Mouse (Mus musculus) myocyte (in vitro differentiated cells): Measurements from ENCODE around the gene Dop1a. TPM values are rescaled to one million over a fixed set of nuclear protein-coding genes. Genes with fewer than 3 reads are reported as not detected.

Experiments used
- H3K27me3 ChIP-seq: one replicate; pipeline ENCODE4 v1.6.1; 2011; ENCODE audit not compliant: control insufficient read depth, insufficient read depth, insufficient read length
- H3K36me3 ChIP-seq: one replicate; pipeline ENCODE4 v1.6.1; 2011; ENCODE audit not compliant: control insufficient read depth, insufficient read depth
- H3K4me2 ChIP-seq: one replicate; pipeline ENCODE4 v1.6.1; 2011; ENCODE audit warnings: low read depth, control low read depth
- H3K4me3 ChIP-seq: one replicate; pipeline ENCODE4 v1.5.1; 2011; ENCODE audit warnings: mild to moderate bottlenecking, control low read depth, moderate library complexity
- H3K79me2 ChIP-seq: one replicate; pipeline ENCODE4 v1.6.1; 2011; ENCODE audit not compliant: control insufficient read depth, insufficient read depth
- H3ac ChIP-seq: one replicate; pipeline ENCODE4 v1.6.1; 2011; ENCODE audit not compliant: control insufficient read depth, insufficient read length
- CEBPB ChIP-seq: IDR thresholded peaks from 2 replicates; pipeline ENCODE4 v1.6.1; 2011; ENCODE audit warnings: mild to moderate bottlenecking, moderate library complexity; ENCODE audit not compliant: poor library complexity, insufficient read depth, severe bottlenecking
- E2F4 ChIP-seq: IDR thresholded peaks from one replicate; pipeline ENCODE4 v1.6.1; 2011; ENCODE audit warnings: mild to moderate bottlenecking, control low read depth, moderate library complexity; ENCODE audit not compliant: insufficient read depth
- MAX ChIP-seq: IDR thresholded peaks from one replicate; pipeline ENCODE4 v1.6.1; 2011; ENCODE audit warnings: low read depth, mild to moderate bottlenecking, control low read depth
- MYOD1 ChIP-seq, 3 experiments: IDR thresholded peaks; one replicate each; pipeline ENCODE4 v1.6.1; 2011; ENCODE audit warnings: control low read depth in 2 of 3, low read depth in 2 of 3, mild to moderate bottlenecking in 2 of 3, moderate library complexity in 1 of 3; ENCODE audit not compliant: insufficient read length in 2 of 3, control insufficient read depth in 1 of 3
- MYOG ChIP-seq, 3 experiments: IDR thresholded peaks; one replicate each; pipeline ENCODE4 v1.6.1; 2011; ENCODE audit warnings: control low read depth in 2 of 3, low read depth in 2 of 3, mild to moderate bottlenecking in 2 of 3; ENCODE audit not compliant: insufficient read length in 2 of 3, control insufficient read depth in 1 of 3, insufficient read depth in 1 of 3
- POLR2A ChIP-seq: IDR thresholded peaks from one replicate; pipeline ENCODE4 v1.6.1; 2011; ENCODE audit warnings: low read depth, mild to moderate bottlenecking, control low read depth, moderate library complexity; ENCODE audit not compliant: insufficient read length
- POLR2AphosphoS2 ChIP-seq: IDR thresholded peaks from one replicate; pipeline ENCODE4 v1.6.1; 2011; ENCODE audit warnings: low read depth, control low read depth; ENCODE audit not compliant: insufficient read length
- REST ChIP-seq: IDR thresholded peaks from one replicate; pipeline ENCODE4 v1.6.1; 2011; ENCODE audit warnings: mild to moderate bottlenecking, control low read depth, moderate library complexity; ENCODE audit not compliant: insufficient read depth, insufficient read length
- SRF ChIP-seq: IDR thresholded peaks from one replicate; pipeline ENCODE4 v1.6.1; 2011; ENCODE audit warnings: low read depth; ENCODE audit not compliant: control insufficient read depth, insufficient read length
- TCF12 ChIP-seq: IDR thresholded peaks from one replicate; pipeline ENCODE4 v1.6.1; 2011; ENCODE audit warnings: mild to moderate bottlenecking, control low read depth; ENCODE audit not compliant: poor library complexity, insufficient read depth, severe bottlenecking
- TCF3 ChIP-seq: IDR thresholded peaks from one replicate; pipeline ENCODE4 v1.6.1; 2011; ENCODE audit warnings: low read depth, control low read depth; ENCODE audit not compliant: insufficient read length
- USF1 ChIP-seq: IDR thresholded peaks from one replicate; pipeline ENCODE4 v1.6.1; 2011; ENCODE audit warnings: low read depth, mild to moderate bottlenecking, control low read depth, moderate library complexity
- polyA plus RNA-seq: library from polyadenylated mRNA; unstranded; fragments of >200 nt; fragmentation: generic; extraction: Trizol; gene quantifications from one replicate; pipeline ENCODE4 v1.2.1, GENCODE M21; 2012; ENCODE audit warnings: missing spikeins

The Dop1a gene
- polyA plus RNA-seq, 1 experiment: 3.1 TPM

DNA sequence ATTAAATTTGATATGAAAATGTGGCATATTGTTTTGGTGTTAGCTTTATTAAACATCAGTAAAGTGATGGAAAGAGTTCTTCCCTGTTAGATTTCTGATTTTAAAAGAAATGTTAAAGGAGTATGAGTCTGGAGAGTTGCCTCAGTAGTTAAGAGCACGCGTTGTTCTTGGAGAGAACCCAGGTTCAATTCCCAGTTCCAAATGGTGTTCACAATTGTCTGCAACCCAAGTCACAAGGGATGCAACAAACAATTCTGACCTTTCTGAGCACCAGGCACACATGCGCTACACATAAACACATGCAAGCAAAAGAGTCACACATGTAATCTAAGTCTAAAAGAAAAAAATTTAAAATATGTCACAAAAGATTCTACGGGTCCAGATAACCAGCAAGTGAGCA lies 47.8 kb downstream of the Dop1a start:
- peaks cover 27% of the 10 kb centered on the region for H3K36me3 ChIP-seq
- H3K27me3 ChIP-seq: no peaks in the 10 kb centered on the region
- no peak overlapping the region for H3ac ChIP-seq
- no peak overlapping the region for H3K4me2 ChIP-seq
- H3K79me2 ChIP-seq: no peaks in the 10 kb centered on the region
- no peak for TF ChIP-seq TCF12
- no peak for TF ChIP-seq REST
- TF ChIP-seq CEBPB: no peak
- TF ChIP-seq POLR2AphosphoS2: no peak
- TF ChIP-seq SRF: no peak
- TF ChIP-seq MYOG (IDR thresholded peaks at IDR 0.05; ENCODE audit: control insufficient read depth in 1 of 3, insufficient read depth in 1 of 3, insufficient read length in 2 of 3, low read depth in 2 of 3): no peak
- TF ChIP-seq USF1: no peak
- TF ChIP-seq MYOD1 (IDR thresholded peaks at IDR 0.05; ENCODE audit: control insufficient read depth in 1 of 3, insufficient read length in 2 of 3, low read depth in 2 of 3): no peak
- no peak for TF ChIP-seq TCF3
- TF ChIP-seq MAX: no peak
- no peak for TF ChIP-seq POLR2A
- TF ChIP-seq E2F4: no peak
- no peak overlapping the region for H3K4me3 ChIP-seq

GRCm38 (mm10) chr9:86522335-86522734 lies 55.4 kb downstream of the Dop1a start:
- TF ChIP-seq MYOG (IDR thresholded peaks at IDR 0.05; ENCODE audit: control insufficient read depth in 1 of 3, insufficient read depth in 1 of 3, insufficient read length in 2 of 3, low read depth in 2 of 3) (no peak), POLR2A (no peak), CEBPB (no peak), SRF (no peak), MYOD1 (IDR thresholded peaks at IDR 0.05; ENCODE audit: control insufficient read depth in 1 of 3, insufficient read length in 2 of 3, low read depth in 2 of 3) (no peak)
- Histone ChIP-seq H3K4me2 (no peak overlapping the region), H3K79me2 (no peaks in the 10 kb centered on the region), H3K27me3 (no peaks in the 10 kb centered on the region), H3K4me3 (no peak overlapping the region), H3ac (no peak overlapping the region), H3K36me3 (peaks cover 47% of the 10 kb centered on the region)

GRCm38 (mm10) chr9:86525600-86525999 lies 58.6 kb downstream of the Dop1a start:
- Histone ChIP-seq H3K4me2 (no peak overlapping the region), H3K79me2 (no peaks in the 10 kb centered on the region), H3K27me3 (no peaks in the 10 kb centered on the region), H3K4me3 (no peak overlapping the region), H3ac (no peak overlapping the region), H3K36me3 (peaks cover 36% of the 10 kb centered on the region)
- no peak for TF ChIP-seq MYOG (IDR thresholded peaks at IDR 0.05; ENCODE audit: control insufficient read depth in 1 of 3, insufficient read depth in 1 of 3, insufficient read length in 2 of 3, low read depth in 2 of 3)
- no peak for TF ChIP-seq POLR2AphosphoS2
- TF ChIP-seq SRF: no peak
- no peak for TF ChIP-seq USF1
- no peak for TF ChIP-seq POLR2A
- TF ChIP-seq TCF12: no peak
- no peak for TF ChIP-seq MYOD1 (IDR thresholded peaks at IDR 0.05; ENCODE audit: control insufficient read depth in 1 of 3, insufficient read length in 2 of 3, low read depth in 2 of 3)
- TF ChIP-seq E2F4: no peak
- TF ChIP-seq CEBPB: no peak
- TF ChIP-seq REST: no peak
- TF ChIP-seq MAX: no peak
- no peak for TF ChIP-seq TCF3

GRCm38 (mm10) chr9:86534071-86534470 lies 67.1 kb downstream of the Dop1a start:
- peaks cover 24% of the 10 kb centered on the region for H3K36me3 ChIP-seq
- H3K4me3 ChIP-seq: no peak overlapping the region
- H3K79me2 ChIP-seq: no peaks in the 10 kb centered on the region
- no peaks in the 10 kb centered on the region for H3K27me3 ChIP-seq
- H3ac ChIP-seq: no peak overlapping the region
- H3K4me2 ChIP-seq: no peak overlapping the region
- TF ChIP-seq MYOD1 (IDR thresholded peaks at IDR 0.05; ENCODE audit: control insufficient read depth in 1 of 3, insufficient read length in 2 of 3, low read depth in 2 of 3) (no peak), USF1 (no peak), TCF12 (no peak), TCF3 (no peak), E2F4 (no peak)

DNA sequence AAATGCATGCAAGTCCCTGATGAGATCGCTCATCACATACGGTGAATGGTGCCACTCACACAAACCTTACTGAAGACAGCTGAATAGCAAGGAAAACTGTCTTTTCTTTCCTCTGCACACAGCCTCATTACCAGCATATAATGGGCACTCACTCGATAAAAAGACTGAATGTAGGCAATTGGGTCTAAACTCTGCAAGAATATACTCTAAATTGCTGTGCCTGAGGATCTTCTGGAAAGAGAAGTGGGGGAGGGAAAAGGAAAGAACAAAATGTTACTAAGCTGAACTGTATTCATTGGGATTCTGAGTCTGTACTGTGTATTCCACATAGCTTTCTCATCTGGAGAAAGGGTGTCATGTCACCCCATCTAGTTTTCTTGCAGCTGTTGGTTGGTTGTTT lies 76.5 kb downstream of the Dop1a start:
- no peak for TF ChIP-seq REST
- Histone ChIP-seq H3K4me3 (no peak overlapping the region), H3K27me3 (no peaks in the 10 kb centered on the region), H3K79me2 (no peaks in the 10 kb centered on the region), H3K36me3 (peaks cover 27% of the 10 kb centered on the region), H3ac (no peak overlapping the region), H3K4me2 (no peak overlapping the region)
